Mouse (Mus musculus): Measurements from ENCODE around the gene Zfyve21. TPM values are rescaled to one million over a fixed set of nuclear protein-coding genes. Genes with fewer than 3 reads are reported as not detected.

Zfyve21 gene
- polyA plus RNA-seq, 1 experiment from 2014 or later = 89.3 TPM

DNA sequence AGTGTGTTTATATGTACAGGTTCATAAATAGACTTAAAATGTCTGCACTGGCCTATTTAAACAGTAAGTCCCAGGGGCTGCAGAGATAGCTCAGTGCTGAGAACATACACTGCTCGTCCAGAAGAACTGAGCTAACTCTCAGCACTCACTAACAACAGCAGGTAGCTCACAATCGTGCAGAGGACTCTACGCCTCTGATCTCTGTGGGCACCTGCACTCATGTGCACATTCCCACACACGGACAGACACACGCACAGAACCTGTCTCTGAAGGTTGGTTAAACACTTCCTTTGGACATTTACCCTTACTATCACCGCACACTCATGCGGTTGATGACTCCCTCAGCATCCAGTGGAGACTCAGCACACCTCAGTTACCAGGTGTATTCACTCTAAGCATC lies 56.8 kb downstream of the Zfyve21 start:
- Histone ChIP-seq H3K27ac (replicated peaks in 1 of 2; ENCODE audit: control insufficient read depth in 1 of 2, insufficient read depth in 1 of 2, low read depth in 2 of 2, low read length in 2 of 2) (no peak overlapping the region), H3K9me3 (ENCODE audit: control insufficient read depth, low read length) (no peaks in the 10 kb centered on the region), H3K36me3 (ENCODE audit: control insufficient read depth, insufficient read depth, low read length) (peaks cover 45% of the 10 kb centered on the region), H3K27me3 (ENCODE audit: control insufficient read depth, insufficient read depth, low read length) (no peaks in the 10 kb centered on the region), H3K4me1 (ENCODE audit: control insufficient read depth in 2 of 2, insufficient read depth in 2 of 2, low read length in 2 of 2) (0 out of 4 replicates have a peak, but pooled peaks cover 0 to 2% of the 10 kb centered on the region in 2 experiments), H3K4me3 (ENCODE audit: control insufficient read depth in 1 of 2, insufficient read depth in 1 of 2, low read depth in 1 of 2, low read length in 2 of 2) (no peak overlapping the region), H3K9ac (ENCODE audit: low read length) (no peak overlapping the region), H3K4me2 (ENCODE audit: low read length) (no peak overlapping the region)
- ATAC-seq (ENCODE audit: insufficient number of reproducible peaks, insufficient read depth, low FRiP score, low read depth) = no peak
- WGBS = 87% methylated on average over 7 of the region's 7 CpGs

DNA sequence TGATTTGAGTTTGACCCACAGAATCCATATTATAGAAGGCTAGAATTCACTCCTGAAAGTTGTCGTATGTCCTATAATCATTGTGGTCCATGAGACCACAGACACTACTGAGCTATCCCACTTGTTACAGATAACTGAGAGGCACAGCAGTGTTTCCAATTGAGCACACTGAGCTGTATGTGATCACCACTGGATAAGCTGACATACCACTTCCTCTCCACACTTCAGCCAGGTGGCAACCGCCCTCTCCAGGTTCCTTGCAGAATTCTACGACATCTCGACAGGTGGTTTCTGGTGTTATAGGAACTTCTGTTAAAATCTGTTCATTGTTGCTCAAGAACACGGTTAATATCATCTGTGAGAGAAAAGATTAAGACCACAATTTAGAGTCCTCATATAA lies 58.1 kb downstream of the Zfyve21 start:
- no peak for ATAC-seq (ENCODE audit: insufficient number of reproducible peaks, insufficient read depth, low FRiP score, low read depth)
- H3K27me3 ChIP-seq (ENCODE audit: control insufficient read depth, insufficient read depth, low read length) = no peaks in the 10 kb centered on the region
- H3K4me3 ChIP-seq (ENCODE audit: control insufficient read depth in 1 of 2, insufficient read depth in 1 of 2, low read depth in 1 of 2, low read length in 2 of 2) = no peak overlapping the region
- H3K9me3 ChIP-seq (ENCODE audit: control insufficient read depth, low read length) = no peaks in the 10 kb centered on the region
- H3K4me1 ChIP-seq (ENCODE audit: control insufficient read depth in 2 of 2, insufficient read depth in 2 of 2, low read length in 2 of 2) = 0 out of 4 replicates have a peak, but pooled peaks cover 0 to 4% of the 10 kb centered on the region in 2 experiments
- no peak overlapping the region for H3K4me2 ChIP-seq (ENCODE audit: low read length)
- H3K9ac ChIP-seq (ENCODE audit: low read length) = no peak overlapping the region
- no peak overlapping the region for H3K27ac ChIP-seq (replicated peaks in 1 of 2; ENCODE audit: control insufficient read depth in 1 of 2, insufficient read depth in 1 of 2, low read depth in 2 of 2, low read length in 2 of 2)
- peaks cover 33% of the 10 kb centered on the region for H3K36me3 ChIP-seq (ENCODE audit: control insufficient read depth, insufficient read depth, low read length)
- 87% methylated on average over 5 of the region's 5 CpGs for WGBS

DNA sequence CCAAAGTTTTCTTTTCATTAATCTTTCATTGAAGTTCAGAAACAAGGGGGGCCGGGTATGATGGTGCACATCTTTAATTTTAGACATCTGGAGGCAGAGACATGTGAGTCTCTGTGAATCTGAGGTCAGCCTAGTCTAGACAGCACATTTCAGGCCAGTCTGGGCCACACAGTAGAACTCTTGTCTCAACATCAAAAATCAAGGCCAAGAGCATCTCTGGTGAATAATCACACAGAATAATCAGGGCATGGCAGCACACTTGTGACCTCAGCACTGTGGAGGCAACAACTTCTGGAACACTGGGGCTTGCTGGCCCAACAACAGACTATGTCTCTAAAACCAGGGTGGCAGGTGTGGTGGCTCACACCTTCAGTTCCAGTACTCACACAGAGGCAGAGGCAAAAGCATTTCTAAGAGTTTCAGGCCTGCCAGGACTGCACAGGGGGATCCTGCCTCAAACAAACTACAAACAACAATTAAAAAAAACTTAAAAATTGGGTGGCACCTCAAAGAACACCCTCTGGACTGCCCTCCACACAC lies 60.7 kb downstream of the Zfyve21 start:
- WGBS = 75% methylated on average over 1 of the region's 1 CpGs
- no peak overlapping the region for H3K4me2 ChIP-seq (ENCODE audit: low read length)
- no peak for ATAC-seq (ENCODE audit: insufficient number of reproducible peaks, insufficient read depth, low FRiP score, low read depth)
- H3K27me3 ChIP-seq (ENCODE audit: control insufficient read depth, insufficient read depth, low read length) = no peaks in the 10 kb centered on the region
- H3K4me1 ChIP-seq (ENCODE audit: control insufficient read depth in 2 of 2, insufficient read depth in 2 of 2, low read length in 2 of 2) = 0 out of 4 replicates have a peak, but pooled peaks cover 0 to 4% of the 10 kb centered on the region in 2 experiments
- H3K9me3 ChIP-seq (ENCODE audit: control insufficient read depth, low read length) = no peaks in the 10 kb centered on the region
- no peak overlapping the region for H3K9ac ChIP-seq (ENCODE audit: low read length)
- H3K4me3 ChIP-seq (ENCODE audit: control insufficient read depth in 1 of 2, insufficient read depth in 1 of 2, low read depth in 1 of 2, low read length in 2 of 2) = no peak overlapping the region
- no peak overlapping the region for H3K27ac ChIP-seq (replicated peaks in 1 of 2; ENCODE audit: control insufficient read depth in 1 of 2, insufficient read depth in 1 of 2, low read depth in 2 of 2, low read length in 2 of 2)
- peaks cover 19% of the 10 kb centered on the region for H3K36me3 ChIP-seq (ENCODE audit: control insufficient read depth, insufficient read depth, low read length)

DNA sequence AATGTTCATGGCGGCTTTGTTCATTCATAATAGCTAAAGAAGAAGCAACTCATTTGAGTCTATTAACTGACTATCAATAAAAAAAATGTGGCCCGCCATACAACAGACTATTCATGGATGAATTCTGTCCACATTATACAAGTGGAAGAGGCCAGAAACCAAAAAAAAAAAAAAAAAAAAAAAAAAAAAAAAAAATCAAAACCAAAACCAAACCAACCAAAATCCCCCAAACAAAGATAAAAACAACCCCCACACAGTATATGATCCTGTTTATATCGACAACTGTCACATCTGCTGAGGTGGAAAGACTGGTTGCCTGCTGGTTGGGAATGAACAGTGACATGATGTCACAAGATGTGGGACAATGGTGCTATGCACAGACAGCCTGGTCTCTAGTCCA lies 61.5 kb downstream of the Zfyve21 start:
- Histone ChIP-seq H3K4me3 (ENCODE audit: control insufficient read depth in 1 of 2, insufficient read depth in 1 of 2, low read depth in 1 of 2, low read length in 2 of 2) (no peak overlapping the region), H3K27ac (replicated peaks in 1 of 2; ENCODE audit: control insufficient read depth in 1 of 2, insufficient read depth in 1 of 2, low read depth in 2 of 2, low read length in 2 of 2) (no peak overlapping the region), H3K4me2 (ENCODE audit: low read length) (no peak overlapping the region), H3K27me3 (ENCODE audit: control insufficient read depth, insufficient read depth, low read length) (no peaks in the 10 kb centered on the region), H3K9me3 (ENCODE audit: control insufficient read depth, low read length) (no peaks in the 10 kb centered on the region), H3K4me1 (ENCODE audit: control insufficient read depth in 2 of 2, insufficient read depth in 2 of 2, low read length in 2 of 2) (0 out of 4 replicates have a peak, but pooled peaks cover 0 to 4% of the 10 kb centered on the region in 2 experiments), H3K36me3 (ENCODE audit: control insufficient read depth, insufficient read depth, low read length) (peaks cover 13% of the 10 kb centered on the region; the same call in 1 of the 2 replicates), H3K9ac (ENCODE audit: low read length) (no peak overlapping the region)
- 85% methylated on average over 3 of the region's 3 CpGs for WGBS
- no peak for ATAC-seq (ENCODE audit: insufficient number of reproducible peaks, insufficient read depth, low FRiP score, low read depth)

DNA sequence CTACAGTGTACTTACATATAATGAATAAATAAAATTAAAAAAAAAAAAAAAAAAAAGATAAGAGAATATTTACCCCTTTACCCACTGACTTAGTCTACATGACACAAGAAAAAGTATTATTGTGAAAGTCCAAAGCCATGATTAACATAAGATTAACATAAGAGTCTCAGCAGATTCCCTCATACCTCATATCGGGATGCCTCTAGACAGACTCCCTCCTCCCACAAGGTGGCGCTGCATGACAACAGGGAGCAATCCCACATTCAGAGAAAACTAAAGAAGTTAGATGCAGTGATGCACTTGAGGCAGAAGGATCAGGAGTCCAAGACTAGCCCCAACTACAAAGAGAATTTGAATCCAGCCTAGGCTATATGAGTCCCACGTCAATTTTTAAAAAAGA lies 64.2 kb downstream of the Zfyve21 start:
- Histone ChIP-seq H3K9me3 (ENCODE audit: control insufficient read depth, low read length) (no peaks in the 10 kb centered on the region), H3K4me1 (ENCODE audit: control insufficient read depth in 2 of 2, insufficient read depth in 2 of 2, low read length in 2 of 2) (peaks cover 3 to 17% of the 10 kb centered on the region in 2 experiments; a peak in 3 of 4 replicates), H3K27ac (replicated peaks in 1 of 2; ENCODE audit: control insufficient read depth in 1 of 2, insufficient read depth in 1 of 2, low read depth in 2 of 2, low read length in 2 of 2) (no peak overlapping the region), H3K9ac (ENCODE audit: low read length) (no peak overlapping the region), H3K36me3 (ENCODE audit: control insufficient read depth, insufficient read depth, low read length) (no peaks in the 10 kb centered on the region), H3K27me3 (ENCODE audit: control insufficient read depth, insufficient read depth, low read length) (no peaks in the 10 kb centered on the region), H3K4me3 (ENCODE audit: control insufficient read depth in 1 of 2, insufficient read depth in 1 of 2, low read depth in 1 of 2, low read length in 2 of 2) (no peak overlapping the region), H3K4me2 (ENCODE audit: low read length) (no peak overlapping the region)
- 22% methylated on average over 3 of the region's 3 CpGs for WGBS
- no peak for ATAC-seq (ENCODE audit: insufficient number of reproducible peaks, insufficient read depth, low FRiP score, low read depth)

Other genes starting within 250 kb of the Zfyve21 start
- 50.6 and 50.8 TPM in 2 replicates for gene Mark3, start 239.6 kb upstream of the Zfyve21 start, polyA plus RNA-seq (2014; fragmentation: Nextera tagmentation; extraction: Ambion mirVana)
- gene Ckb, start 141.8 kb upstream of the Zfyve21 start, polyA plus RNA-seq (2014; fragmentation: Nextera tagmentation; extraction: Ambion mirVana) = 262 and 266 TPM in 2 replicates
- 3.1 and 5.5 TPM in 2 replicates for gene Trmt61a, start 136.1 kb upstream of the Zfyve21 start, polyA plus RNA-seq (2014; fragmentation: Nextera tagmentation; extraction: Ambion mirVana)
- gene Bag5, start 100.9 kb upstream of the Zfyve21 start, polyA plus RNA-seq (2014; fragmentation: Nextera tagmentation; extraction: Ambion mirVana) = 42.1 and 42.6 TPM in 2 replicates
- gene Apopt1, start 100.9 kb upstream of the Zfyve21 start, polyA plus RNA-seq (2014; fragmentation: Nextera tagmentation; extraction: Ambion mirVana) = 49.7 and 51.0 TPM in 2 replicates
- gene Klc1, start 55.3 kb upstream of the Zfyve21 start, polyA plus RNA-seq (2014; fragmentation: Nextera tagmentation; extraction: Ambion mirVana) = 98.9 and 118 TPM in 2 replicates
- gene Xrcc3, start 297 bp upstream of the Zfyve21 start, polyA plus RNA-seq (2014; fragmentation: Nextera tagmentation; extraction: Ambion mirVana) = 5.7 and 7.0 TPM in 2 replicates
- gene Ppp1r13b, start 93.9 kb downstream of the Zfyve21 start, polyA plus RNA-seq (2014; fragmentation: Nextera tagmentation; extraction: Ambion mirVana) = 15.4 and 15.5 TPM in 2 replicates
- gene Atp5mpl, start 152.8 kb downstream of the Zfyve21 start, polyA plus RNA-seq (2014; fragmentation: Nextera tagmentation; extraction: Ambion mirVana) = 1,909 and 2,053 TPM in 2 replicates
- 0.16 and 0.49 TPM in 2 replicates for gene Tdrd9, start 157.4 kb downstream of the Zfyve21 start, polyA plus RNA-seq (2014; fragmentation: Nextera tagmentation; extraction: Ambion mirVana)
- 1.0 and 1.9 TPM in 2 replicates for gene Rd3l, start 167.1 kb downstream of the Zfyve21 start, polyA plus RNA-seq (2014; fragmentation: Nextera tagmentation; extraction: Ambion mirVana)

Measured in heart, embryonic 14.5 days (tissue).